Mouse (Mus musculus): ENCODE results near the gene Pan3.

Pan3 gene

DNA sequence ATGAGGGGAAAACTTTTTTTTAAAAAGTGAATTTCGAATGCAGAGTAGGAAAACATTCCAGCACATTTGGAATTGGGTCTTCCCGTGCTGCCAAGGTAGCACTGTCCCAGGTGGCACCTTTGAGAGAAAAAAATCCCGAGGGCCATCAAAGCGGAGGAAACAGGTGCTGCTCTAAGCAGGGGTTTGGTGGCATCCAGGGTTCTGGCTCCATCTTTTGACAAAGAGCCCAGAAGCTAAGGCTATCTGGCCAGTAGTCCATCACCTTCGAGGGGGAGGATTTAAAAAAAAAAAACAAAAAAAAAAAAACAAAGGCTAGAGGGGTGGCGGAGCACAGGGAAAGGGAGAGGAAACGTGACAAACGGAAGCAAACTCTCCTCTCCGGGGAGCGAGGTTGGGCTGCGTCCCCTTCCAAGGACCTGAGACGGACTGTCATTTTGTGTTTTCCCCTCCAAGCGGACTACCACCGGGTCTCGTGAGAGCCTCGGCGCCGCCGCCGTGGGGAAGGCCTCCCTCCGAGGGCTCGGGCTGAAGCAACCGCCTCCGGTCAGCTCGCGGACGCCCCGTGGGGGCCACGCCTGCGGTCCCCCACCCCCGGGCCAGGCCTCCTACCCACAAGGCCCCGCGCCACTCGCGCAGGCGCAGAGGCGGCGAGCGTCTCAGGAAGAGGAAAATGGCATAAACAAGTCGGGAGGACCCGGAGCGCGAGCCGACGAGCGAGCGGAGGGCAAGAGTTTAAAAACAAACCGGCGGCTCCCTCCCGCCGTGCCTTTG, at the start of gene Pan3:
Pan3 (plus strand) TSS at position 627 of the 771 bp plus-strand sequence.
- DNase-seq (ENCODE audit: low spot score in 2 of 2) = peak; percentile 90 to 92

DNA sequence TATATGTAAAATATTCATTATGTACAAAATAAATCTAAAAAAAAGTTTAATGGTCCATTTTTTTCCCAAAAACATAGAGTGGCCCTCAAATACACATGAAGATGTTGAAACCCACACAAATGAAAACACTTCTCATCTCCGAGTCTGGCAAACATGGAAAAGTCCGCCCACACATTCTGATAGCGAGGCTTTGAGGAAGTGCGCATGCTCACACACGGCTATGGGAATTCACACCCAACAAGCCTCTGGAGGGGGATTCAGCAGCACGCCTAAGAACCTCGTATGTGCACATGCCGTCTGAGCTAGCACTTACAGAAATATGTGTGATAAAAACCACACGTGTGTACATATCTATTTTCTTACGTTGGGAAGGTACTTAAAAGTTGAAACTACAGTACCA, 48.6 kb upstream of the Pan3 start:
- no peak for DNase-seq (ENCODE audit: low spot score in 2 of 2)

DNA sequence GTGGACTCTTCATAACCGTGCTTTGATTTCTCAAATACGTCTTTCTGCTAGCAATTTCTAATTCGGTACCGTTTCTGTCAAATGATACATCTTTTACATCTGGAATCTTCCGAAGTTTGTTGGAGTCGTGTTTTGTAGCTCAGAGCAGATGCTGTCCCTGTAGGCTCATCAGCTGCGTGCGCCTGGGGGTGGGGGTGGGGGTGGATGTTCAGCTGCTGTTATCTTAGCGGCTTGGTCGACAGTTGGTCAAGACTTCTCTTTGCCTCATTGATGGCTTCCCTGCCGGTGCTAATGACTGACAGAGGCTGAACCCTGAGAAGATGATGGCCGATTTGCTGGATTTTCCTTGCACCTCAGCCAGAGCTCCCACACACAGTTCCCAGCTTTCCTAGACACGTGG, 43.1 kb upstream of the Pan3 start:
- no peak for DNase-seq (ENCODE audit: low spot score in 2 of 2)

DNA sequence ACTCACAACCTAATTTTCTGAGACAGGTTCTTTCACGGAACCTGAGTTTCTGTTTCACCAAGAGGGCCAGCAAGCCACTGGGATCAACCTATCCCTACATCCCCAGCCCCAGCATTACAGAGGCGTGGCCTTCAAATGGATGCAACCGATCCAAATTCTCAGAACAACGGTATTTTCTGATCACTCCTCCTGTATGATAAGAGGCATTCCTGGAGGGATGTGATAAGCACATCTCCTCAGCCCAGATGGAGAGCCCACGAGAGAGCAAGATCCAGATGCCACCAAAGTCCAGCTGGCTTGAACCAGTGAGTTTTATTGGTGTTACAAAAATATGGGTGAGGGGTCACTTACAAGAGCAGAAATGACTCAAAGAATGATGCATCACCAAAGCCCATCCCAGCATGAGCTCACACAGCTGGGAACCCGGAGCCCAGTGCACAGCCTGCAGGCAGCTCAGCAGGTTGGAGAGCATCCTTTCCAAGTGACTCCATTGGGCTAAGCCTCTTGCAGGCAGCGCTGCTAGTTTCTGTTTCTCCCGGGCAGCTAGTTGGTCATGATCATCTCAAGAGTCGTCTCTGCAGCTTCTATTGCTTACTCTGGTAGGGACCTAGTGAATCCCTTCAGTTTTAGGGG, 41.5 kb upstream of the Pan3 start:
- no peak for DNase-seq (ENCODE audit: low spot score in 2 of 2)

DNA sequence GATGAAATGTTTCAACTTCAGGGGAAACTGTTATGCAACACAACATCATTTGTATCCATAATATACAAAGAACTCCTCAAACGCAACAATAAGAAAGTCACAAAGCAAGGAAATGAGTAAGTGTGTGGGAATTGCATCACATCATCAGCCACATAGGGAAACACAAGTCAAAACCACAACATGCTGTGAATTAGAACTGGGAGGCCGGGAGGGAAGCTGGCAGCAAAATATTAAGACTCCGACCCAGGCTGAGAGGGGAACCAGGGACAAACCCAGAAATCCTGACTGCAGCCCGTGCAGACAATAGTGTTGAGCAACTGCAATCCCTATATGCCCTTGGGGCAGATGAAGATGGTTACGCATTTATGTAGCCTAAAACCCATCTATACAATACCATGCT, 40.9 kb upstream of the Pan3 start:
- DNase-seq (ENCODE audit: low spot score in 2 of 2) = no peak

DNA sequence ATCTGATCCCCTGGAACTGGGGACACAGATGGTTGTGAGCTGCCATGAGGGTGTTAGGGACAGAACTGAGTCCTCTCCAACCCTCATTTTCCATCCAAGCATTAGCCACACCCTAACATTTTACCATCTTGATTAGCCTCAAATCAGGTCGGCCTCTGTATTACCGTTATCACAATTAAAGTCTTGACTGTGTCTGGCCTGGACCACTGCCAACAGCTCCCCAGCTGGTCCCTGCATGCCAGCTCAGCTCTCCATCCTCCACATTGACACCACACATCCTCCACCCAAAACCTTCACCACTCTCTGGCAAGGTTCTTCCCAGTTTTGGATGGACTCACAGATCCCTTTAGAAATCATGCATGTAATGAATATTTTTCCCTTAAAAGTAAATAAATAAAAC, 39.2 kb upstream of the Pan3 start:
- no peak for DNase-seq (ENCODE audit: low spot score in 2 of 2)

DNA sequence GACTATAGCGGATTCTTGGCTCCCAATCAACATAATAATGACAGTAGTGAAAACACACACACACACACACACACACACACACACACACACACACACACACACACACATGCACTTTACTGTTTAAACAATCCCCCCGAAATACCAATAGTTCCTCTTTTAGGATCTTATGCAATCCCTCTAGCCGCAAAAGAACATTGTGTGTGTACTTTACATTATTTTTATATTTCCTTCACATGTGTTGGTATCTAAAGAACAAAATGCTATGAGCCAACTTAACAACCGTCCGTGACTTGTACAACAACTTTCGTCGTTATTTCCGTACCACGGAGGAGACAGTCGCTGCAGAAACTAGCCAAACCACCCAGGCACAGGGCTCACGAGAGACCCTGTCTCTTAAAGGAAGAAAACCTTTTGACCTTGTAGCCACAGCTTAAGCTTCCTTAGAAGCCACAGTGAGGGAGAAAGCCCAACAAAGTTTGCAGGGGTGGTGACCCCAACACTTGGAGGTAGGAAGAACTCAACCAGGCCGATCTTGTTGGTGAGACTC, 37.2 kb upstream of the Pan3 start:
- no peak for DNase-seq (ENCODE audit: low spot score in 2 of 2)

DNA sequence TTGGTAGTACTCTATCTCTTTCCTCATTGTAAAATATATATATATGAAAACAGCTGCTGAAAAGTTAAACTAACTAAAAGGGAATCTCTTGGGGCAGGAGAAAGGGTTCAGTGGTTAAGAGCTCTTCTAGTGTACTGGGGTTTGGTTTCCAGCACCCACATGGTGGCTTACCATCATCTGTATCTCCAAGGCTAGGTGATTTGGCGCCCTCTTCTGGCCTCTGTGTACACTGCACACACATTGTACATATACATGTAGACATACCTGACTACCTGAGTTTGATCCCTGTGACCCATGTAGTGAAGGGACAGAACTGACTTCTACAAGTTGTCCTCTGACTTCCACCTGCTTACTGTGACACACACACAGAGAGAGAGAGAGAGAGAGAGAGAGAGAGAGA, 34.9 kb upstream of the Pan3 start:
- DNase-seq (ENCODE audit: low spot score in 2 of 2) = no peak

DNA sequence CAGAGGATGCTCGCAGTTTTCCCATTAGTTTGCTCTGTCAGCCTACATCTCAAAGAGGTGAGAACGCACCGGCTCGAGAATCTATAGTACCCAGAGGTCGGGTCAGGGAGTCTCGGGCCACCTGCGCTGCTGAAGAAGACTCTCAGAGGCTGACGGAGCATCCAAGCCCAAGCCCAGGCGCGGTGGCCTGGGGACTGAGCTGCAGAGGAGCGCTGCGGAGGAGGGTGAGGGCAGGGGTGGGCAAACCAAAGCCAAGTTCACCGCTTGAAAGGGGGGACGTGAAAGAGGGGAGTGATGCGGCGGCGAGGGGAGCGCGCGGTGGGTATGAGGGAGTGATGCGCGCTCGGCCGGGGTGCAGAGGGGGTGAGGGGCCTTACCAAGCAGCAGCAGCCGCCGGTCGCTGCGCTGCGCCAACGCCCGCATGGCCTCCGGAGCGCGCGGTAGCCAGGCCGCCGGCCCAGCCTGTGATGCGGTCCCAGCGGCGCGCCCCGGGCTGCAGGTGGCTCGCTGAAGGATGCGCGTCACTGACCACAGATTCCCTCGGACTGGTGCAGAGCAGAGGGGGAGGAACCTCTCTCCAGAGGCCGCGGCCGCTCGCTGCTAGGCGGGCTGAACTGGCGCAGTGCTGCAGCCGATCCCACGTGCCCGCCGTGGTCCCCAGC, 30.0 kb upstream of the Pan3 start, which contains the start of gene Flt3:
Flt3 (minus strand) TSS at position 647 of the 662 bp plus-strand sequence.
- no peak for DNase-seq (ENCODE audit: low spot score in 2 of 2)

DNA sequence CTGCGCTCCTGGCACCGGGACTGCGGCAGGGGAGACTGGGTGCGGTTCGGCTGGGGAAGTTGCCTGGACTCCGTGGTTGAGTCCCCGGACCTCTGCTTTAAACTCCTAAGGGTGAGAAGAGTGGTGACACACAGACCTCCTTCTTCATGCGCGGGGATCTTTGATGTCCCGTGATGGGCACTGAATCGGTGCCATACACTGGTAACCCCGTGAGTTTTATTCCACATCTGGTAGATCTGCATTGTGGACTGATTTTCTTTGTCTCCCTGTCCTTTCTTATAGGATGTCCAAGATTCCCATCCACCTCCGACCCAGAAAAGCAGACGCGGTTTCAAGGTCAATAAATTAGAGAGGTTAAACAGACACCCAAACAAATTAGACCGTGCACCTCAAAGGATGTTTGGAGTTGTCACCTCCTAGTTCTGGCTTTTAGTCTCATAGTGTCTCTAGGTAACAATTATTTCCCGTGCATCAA, 29.4 kb upstream of the Pan3 start:
- no peak for DNase-seq (ENCODE audit: low spot score in 2 of 2)

DNA sequence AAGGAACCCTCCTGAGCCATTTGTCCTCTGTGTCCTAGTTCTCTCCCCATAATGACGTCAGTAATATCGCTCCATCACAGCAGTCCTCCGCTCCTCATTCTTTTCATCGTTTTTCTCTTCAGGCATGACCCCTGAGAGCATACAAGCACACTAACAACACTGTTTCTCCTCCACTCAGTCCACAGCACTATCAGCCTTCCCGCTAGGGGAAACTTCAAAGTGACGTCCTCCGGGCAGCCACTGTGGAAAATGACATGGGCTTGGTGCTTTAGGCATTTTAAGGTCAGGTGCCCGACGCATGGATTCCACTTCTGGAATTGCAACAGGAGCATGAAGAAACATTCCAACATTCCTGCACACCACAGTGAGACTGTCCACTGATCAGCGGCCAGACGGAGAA, 28.9 kb upstream of the Pan3 start:
- DNase-seq (ENCODE audit: low spot score in 2 of 2) = no peak

DNA sequence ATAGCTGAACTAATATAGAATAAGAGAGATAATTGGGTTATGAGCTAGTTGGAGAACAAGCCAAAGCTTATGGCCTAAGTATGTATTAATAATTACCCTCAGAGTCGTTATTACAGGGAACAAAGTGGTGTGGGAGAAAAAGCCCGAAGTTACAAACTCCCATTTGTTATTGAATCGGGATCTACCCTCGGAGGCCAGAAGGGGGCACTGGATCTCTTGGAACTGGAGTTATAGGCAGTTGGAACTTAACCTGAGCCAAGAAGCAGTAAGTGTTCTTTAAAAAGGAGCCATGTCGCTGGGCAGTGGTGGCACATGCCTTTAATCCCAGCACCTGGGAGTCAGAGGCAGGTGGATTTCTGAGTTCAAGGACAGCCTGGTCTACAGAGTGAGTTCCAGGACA, 27.5 kb upstream of the Pan3 start:
- no peak for DNase-seq (ENCODE audit: low spot score in 2 of 2)

DNA sequence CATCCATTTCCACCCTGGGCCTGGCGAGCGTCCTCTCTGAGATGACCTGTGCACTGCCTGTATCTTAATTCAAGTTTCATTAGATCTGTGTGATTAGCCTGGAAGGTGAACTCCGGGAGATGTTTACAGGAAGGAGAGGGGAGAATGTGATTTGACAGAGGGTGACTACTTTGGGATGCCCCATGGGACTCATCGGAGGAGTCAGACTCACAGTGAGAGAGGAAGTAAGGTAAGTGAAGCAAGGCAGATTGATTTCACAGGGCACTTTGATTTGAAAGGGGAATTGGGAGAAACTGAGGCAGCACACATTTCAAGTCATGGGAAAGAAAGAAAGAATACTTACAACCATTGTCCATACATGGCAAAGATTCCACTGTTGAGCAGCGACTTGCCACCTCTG, 23.8 kb upstream of the Pan3 start:
- no peak for DNase-seq (ENCODE audit: low spot score in 2 of 2)

DNA sequence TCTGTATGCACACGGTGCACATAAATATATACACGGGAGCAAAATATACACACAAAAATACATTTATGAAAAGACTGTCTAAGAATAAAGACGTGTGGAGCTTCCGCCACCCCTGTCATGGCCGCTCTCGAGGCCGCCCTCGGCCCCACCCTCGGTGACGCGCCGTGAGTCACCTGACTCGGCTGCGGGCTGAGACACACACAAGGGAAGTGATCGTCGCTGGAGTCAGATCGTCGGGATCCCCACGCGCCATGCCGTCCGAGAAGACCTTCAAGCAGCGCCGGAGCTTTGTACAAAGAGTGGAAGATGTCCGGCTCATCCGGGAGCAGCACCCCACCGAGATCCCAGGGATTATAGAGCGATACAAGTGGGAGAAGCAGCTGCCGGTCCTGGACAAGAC, 21.2 kb upstream of the Pan3 start:
- no peak for DNase-seq (ENCODE audit: low spot score in 2 of 2)

DNA sequence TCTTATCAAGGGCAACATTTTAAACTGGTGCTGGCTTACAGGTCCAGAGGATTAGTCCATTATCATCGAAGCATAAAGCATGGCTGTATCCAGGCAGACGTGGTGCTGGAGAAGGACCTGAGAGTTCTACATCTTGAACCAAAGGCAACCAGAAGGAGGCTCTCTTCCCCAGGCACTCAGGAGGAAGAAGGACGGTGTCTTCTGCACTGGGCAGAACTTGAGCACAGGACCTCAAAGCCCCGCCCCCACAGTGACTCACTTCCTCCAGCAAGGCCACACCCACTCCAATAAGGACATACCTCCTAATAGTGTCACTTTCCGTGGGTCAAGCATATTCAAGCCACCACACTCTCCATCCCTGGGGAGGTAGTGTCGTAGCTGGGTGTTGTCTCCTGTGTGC, 19.4 kb upstream of the Pan3 start:
- no peak for DNase-seq (ENCODE audit: low spot score in 2 of 2)

DNA sequence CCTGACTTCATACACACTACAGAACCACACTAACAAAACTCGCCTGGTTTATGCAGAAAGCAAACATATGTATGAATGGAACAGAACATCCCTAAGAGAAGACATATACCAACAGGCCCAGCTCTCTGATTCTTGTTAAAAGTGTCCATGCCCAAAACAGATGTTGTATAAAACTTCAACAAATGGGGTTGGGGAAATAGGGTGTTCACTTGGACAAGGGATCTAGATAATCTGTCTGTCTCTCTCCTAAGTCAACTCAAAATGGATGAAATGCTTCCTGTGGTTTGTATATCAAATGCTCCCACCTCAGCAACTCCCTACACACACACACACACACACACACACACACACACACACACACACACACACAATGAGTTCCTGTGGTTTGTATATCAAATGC, 12.0 kb upstream of the Pan3 start:
- DNase-seq (ENCODE audit: low spot score in 2 of 2) = no peak

DNA sequence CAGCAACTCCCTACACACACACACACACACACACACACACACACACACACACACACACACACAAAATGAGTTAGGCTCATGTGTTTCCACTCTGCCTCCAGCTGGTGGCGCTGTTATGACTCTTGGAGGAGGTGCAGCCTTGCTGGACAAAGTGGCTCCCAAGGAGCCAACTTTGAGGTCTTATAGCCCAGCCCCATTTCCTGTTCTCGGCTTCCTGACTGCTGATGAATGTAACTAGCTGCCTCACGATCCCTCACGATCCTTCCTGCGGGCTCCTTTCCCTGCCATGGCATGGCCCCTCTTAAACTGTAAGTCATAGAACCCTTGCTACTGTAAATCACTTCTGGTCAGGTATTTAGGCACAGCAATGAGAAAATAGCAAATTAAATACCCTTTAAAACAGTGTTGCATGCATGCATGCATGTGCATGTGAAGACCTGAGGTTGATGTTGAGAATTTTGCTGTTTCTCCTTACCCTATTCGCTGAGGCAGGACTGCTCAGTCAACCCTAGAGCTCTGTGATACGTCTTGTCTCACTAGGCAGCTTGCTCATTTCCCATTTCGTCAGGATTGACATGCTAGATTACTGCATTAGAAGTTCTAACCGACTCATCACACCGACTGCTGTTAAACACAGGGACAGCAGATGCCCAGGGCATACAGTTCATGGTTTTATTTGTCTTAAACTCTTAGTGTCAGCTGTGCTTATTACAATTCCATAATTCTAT, 11.4 kb upstream of the Pan3 start:
- DNase-seq (ENCODE audit: low spot score in 2 of 2) = no peak

DNA sequence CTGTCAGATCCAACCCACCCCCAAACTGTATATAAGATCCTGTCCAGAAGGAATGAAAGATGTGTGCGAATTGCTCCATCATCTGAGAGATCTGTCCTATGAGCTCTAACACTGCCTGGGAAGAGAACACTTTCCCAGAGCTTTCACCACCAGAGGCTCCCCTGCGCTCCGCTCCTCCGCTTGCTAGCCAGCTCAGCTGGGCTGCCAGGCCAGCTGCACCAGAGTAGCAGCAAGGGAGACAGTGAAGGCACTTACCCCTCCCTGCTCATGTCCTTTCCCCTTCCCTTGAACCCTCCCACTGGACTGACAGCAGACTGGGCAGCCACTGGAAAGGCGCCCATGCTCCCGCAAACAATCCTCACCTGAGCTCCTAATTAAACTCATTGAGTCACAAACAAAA, 6.3 kb upstream of the Pan3 start:
- DNase-seq (ENCODE audit: low spot score in 2 of 2) = no peak

DNA sequence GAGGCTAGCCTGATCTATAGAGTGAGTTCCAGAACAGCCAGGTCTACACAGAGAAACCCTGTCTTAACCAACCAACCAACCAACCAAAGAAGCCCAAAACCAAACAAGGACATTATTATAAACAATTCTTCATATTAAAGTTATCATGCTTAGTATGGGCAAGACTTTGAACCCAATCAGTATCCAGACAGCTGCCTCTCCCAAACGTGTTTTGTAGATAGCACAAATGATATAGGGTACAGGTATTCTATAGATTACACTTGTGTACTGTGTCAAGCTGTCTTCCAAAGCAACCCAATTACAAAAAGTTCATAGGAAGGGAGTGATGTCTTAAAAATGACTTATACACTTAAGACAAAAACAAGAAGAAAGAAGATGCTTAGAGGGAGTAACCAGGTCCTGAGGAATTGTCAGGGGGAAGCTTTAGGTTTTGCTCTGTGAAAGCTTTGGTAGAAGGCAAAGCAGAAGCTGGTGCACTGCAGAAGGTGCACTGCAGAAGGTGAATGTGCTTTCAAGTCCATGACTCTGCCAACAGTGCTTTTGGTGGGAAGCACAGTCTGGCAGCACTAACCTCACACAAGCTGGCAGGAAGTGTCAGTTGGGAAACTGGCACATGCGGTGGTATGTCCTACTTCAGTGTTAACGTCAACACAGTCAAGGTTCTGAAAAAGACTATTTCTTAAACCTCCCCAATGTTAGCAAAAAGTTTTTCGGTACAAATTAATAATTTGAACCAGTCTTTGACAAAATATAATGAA, 3.7 kb upstream of the Pan3 start:
- DNase-seq (ENCODE audit: low spot score in 2 of 2) = no peak

DNA sequence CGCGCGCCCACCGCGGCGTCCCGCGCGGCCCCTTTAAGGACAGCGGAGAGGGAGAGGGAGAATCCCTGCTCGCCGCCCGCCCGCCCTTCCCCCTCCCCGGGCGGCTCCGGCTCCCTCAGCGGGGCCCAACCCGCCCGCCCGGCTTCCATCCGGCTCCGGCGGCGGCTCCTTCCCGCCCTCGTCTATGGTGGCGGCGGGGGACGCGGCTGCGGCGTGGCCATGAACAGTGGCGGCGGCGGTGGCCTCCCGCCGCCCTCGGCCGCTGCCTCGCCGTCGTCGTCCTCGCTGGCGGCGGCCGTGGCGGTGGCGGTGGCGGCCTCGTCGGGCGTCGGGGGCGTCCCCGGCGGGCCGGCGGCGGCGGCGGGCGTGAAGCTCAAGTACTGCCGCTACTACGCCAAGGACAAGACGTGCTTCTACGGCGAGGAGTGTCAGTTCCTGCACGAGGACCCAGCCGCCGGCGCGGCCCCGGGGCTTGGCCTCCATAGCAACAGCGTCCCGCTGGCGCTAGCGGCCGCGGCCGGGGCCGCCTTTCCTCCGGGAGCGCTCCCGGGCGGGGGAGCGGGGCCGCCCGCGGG, 487 bp downstream of the Pan3 start:
- peak in 1 of 2 experiments; percentile 42 for DNase-seq (ENCODE audit: low spot score in 2 of 2)
